Mouse (Mus musculus) neutrophil, adult 5-6 weeks (primary cell): ENCODE results near the gene Slc25a44. TPM values are rescaled to one million over a fixed set of nuclear protein-coding genes. Genes with fewer than 3 reads are reported as not detected.
A peak's percentile ranks its signal among the peaks of the same experiment; 100 is the strongest.
"Not testable (repeated sequence)": the region's sequence is repeated elsewhere in the genome, so short reads cannot be mapped to it uniquely, and the experiment has no call there.

Experiments
- ATAC-seq: fragments of 151-379, 151-347 bp; 2 replicates; pipeline ENCODE4 v1.8.0; 2017; ENCODE audit warnings: mild to moderate bottlenecking, moderate TSS enrichment; ENCODE audit not compliant: insufficient number of reproducible peaks, poor library complexity, low FRiP score, severe bottlenecking; ENCODE audit errors: extremely low read depth
- total RNA-seq: library from RNA; stranded (forward); fragments of 200-1000 nt; gene quantifications from 2 replicates; pipeline ENCODE4 v1.2.3, GENCODE M21; 2017

The Slc25a44 gene
- total RNA-seq, 1 experiment from 2014 or later, result 20.9 TPM

DNA sequence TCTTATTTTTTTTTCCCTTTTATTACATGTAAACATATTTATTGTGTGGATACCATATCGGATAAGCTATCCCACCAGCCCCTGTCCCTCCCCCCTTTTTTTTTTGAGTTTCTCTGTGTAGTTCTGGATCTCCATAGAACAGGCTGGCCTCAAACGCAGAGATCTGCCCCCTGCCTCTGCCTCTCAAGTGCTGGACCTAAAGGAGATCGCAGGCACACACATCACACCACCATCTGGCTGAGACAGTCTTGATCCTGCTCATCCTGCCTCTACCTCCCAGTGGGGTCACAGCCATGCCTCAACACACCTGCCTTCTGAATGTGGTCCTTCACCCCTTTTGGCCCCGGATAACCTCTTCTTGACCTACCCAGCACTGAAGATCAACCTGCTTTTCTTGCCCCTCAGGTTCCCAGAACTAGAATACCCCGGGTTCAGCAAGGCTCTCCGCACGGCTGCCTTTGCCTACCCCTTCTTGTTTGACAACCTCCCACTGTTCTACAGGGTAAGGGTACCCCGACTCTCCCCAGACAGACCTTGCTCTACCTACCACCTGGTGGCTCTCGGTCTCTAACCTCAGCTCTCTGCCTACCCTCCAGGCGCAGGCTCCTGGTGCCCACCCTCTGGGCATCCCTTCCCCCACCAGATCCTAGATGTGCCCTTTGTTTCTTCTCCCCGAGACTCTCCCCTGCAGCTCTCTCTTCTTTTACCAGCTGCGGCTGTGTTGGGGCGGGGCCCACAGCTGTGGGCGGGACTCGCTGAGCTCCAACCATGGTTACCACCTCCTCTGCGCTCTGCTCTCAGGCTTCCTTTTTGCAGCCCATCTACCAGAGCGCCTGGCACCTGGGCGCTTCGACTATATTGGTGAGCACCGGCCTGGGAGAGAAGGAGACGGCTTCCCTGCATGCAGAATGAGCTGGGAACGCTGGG, 43.3 kb downstream of the Slc25a44 start:
- peak; percentile 68 for ATAC-seq

GRCm38 (mm10) chr3:88378599-88378998, 46.3 kb downstream of the Slc25a44 start, which contains the start of gene Bglap2:
Bglap2 (minus strand) TSS chr3:88378699.
- not testable (repeated sequence) for ATAC-seq

DNA sequence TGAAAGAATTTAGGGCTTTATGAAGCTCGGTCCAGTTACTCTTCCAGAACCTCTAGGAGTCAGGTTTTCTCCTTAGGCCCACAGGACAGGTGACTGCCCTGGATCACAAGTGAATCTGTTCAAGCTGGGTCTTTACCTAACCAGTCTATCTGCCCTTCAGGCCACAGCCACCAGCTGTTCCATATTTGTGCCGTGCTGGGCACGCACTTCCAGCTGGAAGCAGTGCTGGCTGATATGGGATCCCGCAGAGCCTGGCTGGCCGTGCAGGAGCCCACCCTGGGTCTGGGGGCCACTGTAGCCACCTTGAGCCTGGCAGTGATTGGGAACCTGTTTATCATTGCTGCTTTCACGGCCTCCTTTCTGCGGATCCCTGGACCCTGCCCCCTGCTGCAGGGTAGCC, 48.3 kb downstream of the Slc25a44 start:
- ATAC-seq, result not testable (repeated sequence)

DNA sequence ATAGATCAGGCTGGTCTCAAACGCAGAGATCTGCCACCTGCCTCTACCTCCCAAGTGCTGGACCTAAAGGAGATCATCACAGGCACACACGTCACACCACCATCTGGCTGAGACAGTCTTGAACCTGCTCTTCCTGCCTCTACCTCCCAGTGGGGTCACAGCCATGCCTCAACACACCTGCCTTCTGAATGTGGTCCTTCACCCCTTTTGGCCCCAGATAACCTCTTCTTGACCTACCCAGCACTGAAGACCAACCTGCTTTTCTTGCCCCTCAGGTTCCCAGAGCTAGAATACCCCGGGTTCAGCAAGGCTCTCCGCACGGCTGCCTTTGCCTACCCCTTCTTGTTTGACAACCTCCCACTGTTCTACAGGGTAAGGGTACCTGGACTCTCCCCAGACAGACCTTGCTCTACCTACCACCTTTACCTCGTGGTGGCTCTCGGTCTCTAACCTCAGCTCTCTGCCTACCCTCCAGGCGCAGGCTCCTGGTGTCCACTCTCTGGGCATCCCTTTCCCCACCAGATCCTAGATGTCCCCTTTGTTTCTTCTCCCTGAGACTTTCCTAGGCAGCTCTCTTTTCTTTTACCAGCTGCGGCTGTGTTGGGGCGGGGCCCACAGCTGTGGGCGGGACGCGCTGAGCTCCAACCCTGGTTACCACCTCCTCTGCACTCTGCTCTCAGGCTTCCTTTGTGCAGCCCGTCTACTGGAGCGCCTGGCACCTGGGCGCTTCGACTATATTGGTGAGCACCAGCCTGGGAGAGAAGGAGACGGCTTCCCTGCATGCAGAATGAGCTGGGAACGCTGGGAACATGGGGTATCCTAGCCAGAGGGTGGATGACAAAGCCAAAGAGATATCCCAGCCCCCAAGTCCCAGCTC, 49.0 kb downstream of the Slc25a44 start:
- ATAC-seq, result peak; percentile 40

GRCm38 (mm10) chr3:88372643-88373042, 52.3 kb downstream of the Slc25a44 start, which contains the start of gene Bglap3:
Bglap3 (minus strand) TSS chr3:88372743.
- not testable (repeated sequence) for ATAC-seq

DNA sequence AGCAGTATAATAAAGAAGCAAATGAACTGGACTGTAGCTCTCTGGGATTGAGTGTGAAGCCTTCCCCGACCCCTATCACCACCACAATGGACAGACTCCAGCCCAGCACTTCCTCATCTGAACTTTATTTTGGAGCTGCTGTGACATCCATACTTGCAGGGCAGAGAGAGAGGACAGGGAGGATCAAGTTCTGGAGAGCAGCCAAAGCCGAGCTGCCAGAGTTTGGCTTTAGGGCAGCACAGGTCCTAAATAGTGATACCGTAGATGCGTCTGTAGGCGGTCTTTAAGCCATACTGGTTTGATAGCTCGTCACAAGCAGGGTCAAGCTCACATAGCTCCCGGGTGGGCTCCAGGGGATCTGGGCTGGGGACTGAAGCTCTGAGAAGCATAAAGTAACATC, 56.4 kb downstream of the Slc25a44 start:
- not testable (repeated sequence) for ATAC-seq

DNA sequence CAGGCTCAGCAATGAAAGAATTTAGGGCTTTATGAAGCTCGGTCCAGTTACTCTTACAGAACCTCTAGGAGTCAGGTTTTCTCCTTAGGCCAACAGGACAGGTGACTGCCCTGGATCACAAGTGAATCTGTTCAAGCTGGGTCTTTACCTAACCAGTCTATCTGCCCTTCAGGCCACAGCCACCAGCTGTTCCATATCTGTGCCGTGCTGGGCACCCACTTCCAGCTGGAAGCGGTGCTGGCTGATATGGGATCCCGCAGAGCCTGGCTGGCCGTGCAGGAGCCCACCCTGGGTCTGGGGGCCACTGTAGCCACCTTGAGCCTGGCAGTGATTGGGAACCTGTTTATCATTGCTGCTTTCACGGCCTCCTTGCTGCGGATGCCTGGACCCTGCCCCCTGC, 57.4 kb downstream of the Slc25a44 start:
- ATAC-seq, result not testable (repeated sequence)

- ATAC-seq, result 0 out of 2 replicates have a peak, but pooled peaks have one; percentile 42
Observed at GRCm38 (mm10) chr3:88366830-88367428, 58.0 kb downstream of the Slc25a44 start.

DNA sequence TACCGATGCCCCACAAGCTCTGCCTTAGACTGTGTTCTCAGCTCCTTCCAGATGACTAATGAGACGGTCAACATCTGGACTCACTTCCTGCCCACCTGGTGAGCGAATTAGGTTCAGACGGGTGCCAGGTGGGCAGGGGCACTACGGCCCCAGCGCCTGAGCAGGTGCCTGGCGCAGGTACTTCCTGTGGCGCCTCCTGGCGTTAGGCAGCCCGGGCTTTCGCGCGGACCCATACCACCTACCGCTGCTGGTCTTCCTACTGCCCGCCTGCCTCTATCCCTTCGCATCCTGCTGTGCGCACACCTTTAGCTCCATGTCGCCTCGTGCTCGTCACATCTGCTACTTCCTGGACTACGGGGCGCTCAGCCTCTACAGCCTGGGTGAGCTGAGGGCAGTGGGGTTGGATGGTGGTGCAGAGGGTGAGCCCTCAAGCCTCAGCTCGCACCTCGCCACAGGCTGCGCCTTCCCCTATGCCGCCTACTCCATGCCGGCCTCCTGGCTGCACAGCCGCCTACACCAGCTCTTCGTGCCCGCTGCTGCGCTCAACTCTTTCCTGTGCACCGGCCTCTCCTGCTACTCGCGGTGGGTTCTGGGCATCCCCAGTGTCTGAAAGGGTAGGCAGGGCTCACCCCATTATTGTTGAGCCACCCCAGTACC, 59.1 kb downstream of the Slc25a44 start:
- ATAC-seq, result no peak

DNA sequence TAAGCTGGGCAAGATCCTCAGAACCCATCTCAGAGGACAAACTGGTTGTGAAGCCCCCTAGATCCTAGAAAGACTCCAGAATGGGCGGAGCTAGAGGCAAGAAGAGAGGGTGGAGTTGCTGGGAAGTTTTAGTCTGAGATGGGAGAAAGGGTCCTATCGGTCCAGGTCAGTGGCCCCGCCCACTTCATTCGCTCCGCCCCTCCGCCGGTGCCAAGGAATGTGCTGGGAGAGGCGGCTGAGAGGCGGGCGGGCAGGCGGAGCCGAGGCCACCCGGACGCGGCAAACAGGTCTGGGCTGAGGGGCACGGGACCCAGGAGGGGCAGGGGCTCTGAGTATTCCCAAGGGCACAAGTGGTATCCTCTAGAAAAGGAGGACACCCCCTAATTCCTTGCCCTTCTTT, 60.6 kb downstream of the Slc25a44 start, which contains the start of gene Paqr6:
Paqr6 (plus strand) TSS at position 248 of the 400 bp plus-strand sequence.
- ATAC-seq, result no peak

- no peak for ATAC-seq
Observed at GRCm38 (mm10) chr3:88363700-88364099, 61.2 kb downstream of the Slc25a44 start.

DNA sequence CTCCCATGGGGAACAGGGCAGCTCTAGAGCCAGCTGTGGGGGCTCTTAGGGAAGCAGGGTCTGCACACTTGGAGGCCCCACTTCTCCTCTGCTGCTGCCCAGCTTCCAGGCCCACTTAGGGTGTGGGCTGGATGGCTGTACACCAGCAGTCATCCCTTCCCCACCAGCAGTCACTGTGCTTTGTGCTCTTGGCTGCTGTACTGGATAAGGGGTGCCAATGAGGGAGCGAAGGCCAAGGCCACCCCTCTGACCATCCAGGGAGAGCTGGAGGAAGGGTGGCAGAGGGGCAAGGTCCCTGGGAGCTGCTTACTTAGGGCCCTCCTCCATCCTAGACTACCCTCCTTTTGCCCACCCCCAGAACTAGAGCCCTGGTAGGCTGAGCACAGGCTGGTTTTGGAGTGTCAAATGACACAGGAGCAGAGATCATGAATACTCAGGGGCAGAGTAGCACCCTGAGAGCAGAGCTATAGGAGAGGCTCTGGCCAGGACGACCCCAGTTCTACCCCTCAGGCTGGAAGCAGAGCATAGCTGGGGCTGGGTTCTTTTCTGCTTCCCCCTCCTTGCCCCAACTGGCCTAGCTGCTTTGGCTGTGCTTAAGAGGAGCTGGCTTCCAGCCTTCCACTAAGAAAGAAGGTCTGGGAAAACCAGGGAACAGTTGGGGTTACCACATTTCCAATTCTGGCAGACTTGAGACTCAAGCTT, 63.2 kb downstream of the Slc25a44 start:
- ATAC-seq, result no peak

- no peak for ATAC-seq
Observed at GRCm38 (mm10) chr3:88361096-88361495, 63.8 kb downstream of the Slc25a44 start.

Other genes starting within 250 kb of the Slc25a44 start
- not detected in 2 replicates for gene Rhbg, start 170.4 kb downstream of the Slc25a44 start, total RNA-seq
- gene Gm38392, start 137.9 kb downstream of the Slc25a44 start, total RNA-seq, result not detected in 2 replicates
- 1.6 and 2.2 TPM in 2 replicates for gene Tsacc, start 128.1 kb downstream of the Slc25a44 start, total RNA-seq
- gene Cct3, start 128.0 kb downstream of the Slc25a44 start, total RNA-seq, result 73.6 and 102 TPM in 2 replicates
- gene Glmp, start 100.1 kb downstream of the Slc25a44 start, total RNA-seq, result 27.7 and 32.1 TPM in 2 replicates
- gene Tmem79, start 89.0 kb downstream of the Slc25a44 start, total RNA-seq, result 0.61 TPM in 1 of 2 replicates, not detected in the other
- gene Smg5, start 88.9 kb downstream of the Slc25a44 start, total RNA-seq, result 65.1 and 65.7 TPM in 2 replicates
- gene Paqr6, start 60.6 kb downstream of the Slc25a44 start, total RNA-seq, result 0.49 TPM in 1 of 2 replicates, not detected in the other
- not detected in 2 replicates for gene Bglap3, start 52.4 kb downstream of the Slc25a44 start, total RNA-seq
- gene Bglap2, start 46.4 kb downstream of the Slc25a44 start, total RNA-seq, result not detected in 2 replicates
- not detected in 2 replicates for gene Bglap, start 40.7 kb downstream of the Slc25a44 start, total RNA-seq
- gene Pmf1, start 14.8 kb downstream of the Slc25a44 start, total RNA-seq, result 21.1 and 22.1 TPM in 2 replicates
- 161 and 176 TPM in 2 replicates for gene Sema4a, start 36.0 kb upstream of the Slc25a44 start, total RNA-seq
- gene Lmna, start 84.8 kb upstream of the Slc25a44 start, total RNA-seq, result 8.1 and 9.4 TPM in 2 replicates
- gene Mex3a, start 107.3 kb upstream of the Slc25a44 start, total RNA-seq, result 0.47 and 0.49 TPM in 2 replicates
- gene Rab25, start 123.2 kb upstream of the Slc25a44 start, total RNA-seq, result 0.47 and 1.1 TPM in 2 replicates
- gene Lamtor2, start 127.9 kb upstream of the Slc25a44 start, total RNA-seq, result 66.6 and 68.0 TPM in 2 replicates
- 25.3 and 26.3 TPM in 2 replicates for gene Ubqln4, start 128.6 kb upstream of the Slc25a44 start, total RNA-seq
- 21.5 and 25.4 TPM in 2 replicates for gene Ssr2, start 150.7 kb upstream of the Slc25a44 start, total RNA-seq
- gene Arhgef2, start 180.8 kb upstream of the Slc25a44 start, total RNA-seq, result 144 and 164 TPM in 2 replicates
- gene Rxfp4, start 228.0 kb upstream of the Slc25a44 start, total RNA-seq, result not detected in 2 replicates